Mouse (Mus musculus) heart, adult 2 months (tissue): Measurements from ENCODE around the gene Gm49661.

Experiments
- EP300 ChIP-seq: fragments of 200-500 bp; IDR thresholded peaks from 2 replicates; pipeline ENCODE4 v1.6.1; 2011; ENCODE audit warnings: low read depth, low read length, control low read depth; ENCODE audit not compliant: insufficient read depth
- POLR2A ChIP-seq: fragments of 200-500 bp; IDR thresholded peaks from 2 replicates; pipeline ENCODE4 v1.6.1; 2011; ENCODE audit warnings: mild to moderate bottlenecking, low read depth, low read length, control low read depth; ENCODE audit not compliant: insufficient read depth

GRCm38 (mm10) chr8:84921596-84921995 is 47.6 kb downstream of the Gm49661 start:
- no peak for TF ChIP-seq EP300
- TF ChIP-seq POLR2A: no peak
